Mouse (Mus musculus) embryonic facial prominence, embryonic 12.5 days (tissue): ENCODE results near the gene Hhat. TPM values are rescaled to one million over a fixed set of nuclear protein-coding genes. Genes with fewer than 3 reads are reported as not detected.

Source experiments
- ATAC-seq: fragments of 200-750 bp; cut with Nextera tagmentation; 2 replicates; pipeline ENCODE4 v1.8.0; 2017; ENCODE audit not compliant: insufficient number of reproducible peaks, insufficient read depth, low FRiP score, low TSS enrichment
- H3K27ac ChIP-seq: fragments of 300-500 bp; sonication (generic); 2 replicates; pipeline ENCODE4 v1.5.1; 2016; ENCODE audit warnings: mild to moderate bottlenecking
- H3K27me3 ChIP-seq: fragments of 300-500 bp; sonication (generic); 2 replicates; pipeline ENCODE4 v1.6.1; 2016; ENCODE audit warnings: mild to moderate bottlenecking, moderate library complexity
- H3K36me3 ChIP-seq: fragments of 300-500 bp; sonication (generic); 2 replicates; pipeline ENCODE4 v1.6.1; 2016; ENCODE audit warnings: mild to moderate bottlenecking
- H3K4me1 ChIP-seq: fragments of 300-500 bp; sonication (generic); 2 replicates; pipeline ENCODE4 v1.6.1; 2016
- H3K4me2 ChIP-seq: fragments of 300-500 bp; sonication (generic); replicated peaks from 2 replicates; pipeline ENCODE4 v1.6.1; 2016; ENCODE audit warnings: mild to moderate bottlenecking, moderate library complexity
- H3K4me3 ChIP-seq: fragments of 300-500 bp; sonication (generic); 2 replicates; pipeline ENCODE4 v1.5.1; 2016; ENCODE audit warnings: mild to moderate bottlenecking
- H3K9ac ChIP-seq: fragments of 300-500 bp; sonication (generic); 2 replicates; pipeline ENCODE4 v1.6.1; 2016; ENCODE audit warnings: mild to moderate bottlenecking, moderate library complexity
- H3K9me3 ChIP-seq: fragments of 300-500 bp; sonication (generic); 2 replicates; pipeline ENCODE4 v1.6.1; 2016; ENCODE audit warnings: mild to moderate bottlenecking, moderate library complexity
- WGBS: fragments of 180-500 bp; shearing (Covaris S2); methylation state at CpG from one replicate; pipeline ENCODE4 v1.1.7; 2016; 5-methylcytosine and 5-hydroxymethylcytosine counted together
- polyA plus RNA-seq: library from polyadenylated mRNA; unstranded; fragments of >200 nt; fragmentation: Nextera tagmentation; extraction: Ambion mirVana; gene quantifications from 2 replicates; pipeline ENCODE4 v1.2.1, GENCODE M21; 2016

Hhat gene
- polyA plus RNA-seq, 1 experiment from 2014 or later: 10.4 TPM

DNA sequence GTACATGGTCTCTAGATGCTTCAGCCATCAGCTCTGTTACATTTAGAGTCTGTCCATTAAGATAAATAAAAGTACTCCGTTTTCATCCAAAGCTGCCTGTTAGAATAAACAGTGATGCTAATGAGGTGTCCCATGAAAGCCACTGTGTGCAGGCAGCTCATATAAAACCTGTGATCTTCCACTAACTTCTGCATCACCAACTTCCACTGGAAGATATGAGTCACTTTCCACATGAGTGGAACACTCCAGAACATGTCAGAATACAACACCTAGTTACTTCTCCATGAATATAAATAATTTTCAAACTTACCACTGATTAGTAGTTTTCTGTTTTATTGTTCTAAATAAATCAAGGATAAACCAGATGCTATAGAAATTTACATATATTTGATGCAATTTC lies 234.6 kb downstream of the Hhat start:
- H3K4me2 ChIP-seq: no peak overlapping the region
- H3K27me3 ChIP-seq: no peaks in the 10 kb centered on the region
- WGBS: 50% methylated on average over 1 of the region's 1 CpGs
- H3K9ac ChIP-seq: no peak overlapping the region
- ATAC-seq: no peak
- 0 out of 2 replicates have a peak, but pooled peaks cover 4% of the 10 kb centered on the region for H3K4me1 ChIP-seq
- H3K4me3 ChIP-seq: no peak overlapping the region
- no peaks in the 10 kb centered on the region for H3K9me3 ChIP-seq
- no peaks in the 10 kb centered on the region for H3K36me3 ChIP-seq
- no peak overlapping the region for H3K27ac ChIP-seq

DNA sequence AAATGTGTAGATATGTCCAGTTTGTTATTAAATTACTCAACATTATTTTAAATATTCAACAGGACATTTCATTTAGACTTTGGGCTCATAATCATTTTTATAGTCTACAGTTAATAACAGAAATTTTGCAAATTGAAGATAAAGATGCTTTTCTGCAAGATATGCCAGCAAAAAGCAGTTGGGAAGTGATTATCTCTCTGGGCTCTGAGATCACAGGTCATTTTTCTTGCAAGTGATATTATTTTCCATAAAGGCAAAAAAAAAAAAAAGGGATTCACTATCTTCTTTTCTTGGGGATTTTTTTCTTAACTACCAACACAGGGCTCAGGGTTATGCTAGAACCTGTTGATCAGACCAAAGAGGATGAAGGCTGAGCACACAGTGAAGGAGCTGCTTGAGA lies 238.0 kb downstream of the Hhat start:
- no peak overlapping the region for H3K9ac ChIP-seq
- no peak overlapping the region for H3K4me3 ChIP-seq
- H3K27ac ChIP-seq: no peak overlapping the region
- H3K4me1 ChIP-seq: 0 out of 2 replicates have a peak, but pooled peaks cover 4% of the 10 kb centered on the region
- H3K27me3 ChIP-seq: no peaks in the 10 kb centered on the region
- ATAC-seq: no peak
- H3K9me3 ChIP-seq: no peaks in the 10 kb centered on the region
- H3K36me3 ChIP-seq: no peaks in the 10 kb centered on the region
- no peak overlapping the region for H3K4me2 ChIP-seq

- Histone ChIP-seq H3K9ac (no peak overlapping the region), H3K4me1 (0 out of 2 replicates have a peak, but pooled peaks cover 2% of the 10 kb centered on the region), H3K36me3 (no peaks in the 10 kb centered on the region), H3K4me2 (no peak overlapping the region), H3K9me3 (no peaks in the 10 kb centered on the region), H3K27ac (no peak overlapping the region), H3K27me3 (no peaks in the 10 kb centered on the region), H3K4me3 (no peak overlapping the region)
- 47% methylated on average over 2 of the region's 2 CpGs for WGBS
- no peak for ATAC-seq
Observed at GRCm38 (mm10) chr1:192532212-192532611, 238.8 kb downstream of the Hhat start.

- Histone ChIP-seq H3K36me3 (no peaks in the 10 kb centered on the region), H3K9me3 (no peaks in the 10 kb centered on the region), H3K4me2 (no peak overlapping the region), H3K4me1 (no peaks in the 10 kb centered on the region), H3K9ac (no peak overlapping the region), H3K27me3 (no peaks in the 10 kb centered on the region), H3K4me3 (no peak overlapping the region), H3K27ac (no peak overlapping the region)
- WGBS: 75% methylated on average over 2 of the region's 2 CpGs
- no peak for ATAC-seq
Observed at GRCm38 (mm10) chr1:192531490-192532146, 239.4 kb downstream of the Hhat start.

DNA sequence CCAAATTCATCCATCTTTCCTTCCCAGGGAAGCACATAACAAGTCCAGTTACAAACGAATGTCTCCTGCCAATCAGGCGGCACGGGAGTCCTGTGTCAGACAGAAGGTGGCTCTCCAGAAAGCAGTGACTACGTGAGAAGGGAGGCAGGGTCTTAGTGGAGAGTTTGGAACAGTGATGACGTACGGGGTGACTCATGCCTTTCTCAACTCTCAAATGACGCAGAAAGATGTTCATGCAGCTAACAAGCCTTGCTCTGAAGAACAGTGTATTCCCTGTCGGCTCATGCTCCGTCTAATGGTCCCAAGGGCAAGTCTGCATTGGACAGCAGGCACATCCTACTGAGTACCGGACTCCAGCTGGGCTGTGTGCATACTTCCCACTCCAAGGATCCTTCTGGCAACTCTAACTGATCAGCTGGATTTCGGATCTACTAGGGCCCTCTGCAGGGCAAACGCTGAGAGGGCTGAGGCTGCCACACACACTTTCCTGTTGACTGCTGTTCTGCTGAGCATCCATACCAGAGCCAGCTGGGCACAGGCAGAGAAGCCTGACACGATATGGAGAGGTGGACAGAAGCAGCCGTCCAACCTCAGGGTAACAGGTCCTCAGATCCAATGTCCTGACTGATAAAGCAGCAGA lies 245.2 kb downstream of the Hhat start:
- Histone ChIP-seq H3K27me3 (no peaks in the 10 kb centered on the region), H3K9me3 (no peaks in the 10 kb centered on the region), H3K27ac (no peak overlapping the region), H3K4me2 (no peak overlapping the region), H3K9ac (no peak overlapping the region), H3K4me1 (no peaks in the 10 kb centered on the region), H3K36me3 (no peaks in the 10 kb centered on the region), H3K4me3 (no peak overlapping the region)
- ATAC-seq: no peak
- WGBS: 75% methylated on average over 14 of the region's 14 CpGs

DNA sequence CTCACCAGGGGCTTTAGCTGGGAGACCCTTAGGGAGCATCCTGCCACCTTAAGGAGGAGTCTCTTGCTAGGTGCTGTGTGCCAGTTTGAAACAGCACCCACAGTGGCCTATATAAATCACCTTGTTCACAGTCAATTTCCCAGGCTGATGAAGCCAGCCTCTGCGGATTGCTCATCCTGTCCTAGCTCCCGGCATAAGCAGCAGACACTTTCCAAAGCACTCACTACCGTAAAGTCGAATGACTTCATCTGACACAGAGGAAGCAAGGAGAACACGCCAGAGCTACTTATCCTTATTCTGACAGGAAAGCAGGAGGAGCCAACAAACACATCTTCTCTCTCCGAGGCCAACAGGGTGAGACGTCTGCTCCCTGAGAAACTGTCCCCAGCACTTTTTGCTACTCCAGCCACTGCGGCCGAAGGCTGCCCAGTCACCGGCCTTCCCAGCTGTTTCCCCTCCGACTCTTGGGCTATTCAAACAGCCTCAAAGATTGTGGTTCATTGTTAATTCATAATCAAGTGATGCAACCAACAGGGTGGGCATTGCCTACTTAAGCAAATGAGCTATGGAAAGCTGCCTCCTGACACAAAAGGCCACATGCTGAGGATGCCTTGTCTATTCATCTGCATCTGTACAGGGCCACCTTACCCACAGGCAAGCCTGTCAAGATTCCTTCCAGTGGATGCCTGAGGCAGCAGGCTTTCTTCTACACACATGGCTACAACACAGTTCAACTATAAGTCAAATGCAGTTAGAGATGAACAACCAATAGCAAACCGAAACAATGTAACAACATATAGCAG lies 248.4 kb downstream of the Hhat start:
- Histone ChIP-seq H3K9me3 (no peaks in the 10 kb centered on the region), H3K9ac (no peak overlapping the region), H3K4me3 (no peak overlapping the region), H3K4me2 (no peak overlapping the region), H3K4me1 (no peaks in the 10 kb centered on the region), H3K27ac (no peak overlapping the region), H3K27me3 (no peaks in the 10 kb centered on the region), H3K36me3 (no peaks in the 10 kb centered on the region)
- ATAC-seq: no peak
- WGBS: 57% methylated on average over 12 of the region's 12 CpGs

DNA sequence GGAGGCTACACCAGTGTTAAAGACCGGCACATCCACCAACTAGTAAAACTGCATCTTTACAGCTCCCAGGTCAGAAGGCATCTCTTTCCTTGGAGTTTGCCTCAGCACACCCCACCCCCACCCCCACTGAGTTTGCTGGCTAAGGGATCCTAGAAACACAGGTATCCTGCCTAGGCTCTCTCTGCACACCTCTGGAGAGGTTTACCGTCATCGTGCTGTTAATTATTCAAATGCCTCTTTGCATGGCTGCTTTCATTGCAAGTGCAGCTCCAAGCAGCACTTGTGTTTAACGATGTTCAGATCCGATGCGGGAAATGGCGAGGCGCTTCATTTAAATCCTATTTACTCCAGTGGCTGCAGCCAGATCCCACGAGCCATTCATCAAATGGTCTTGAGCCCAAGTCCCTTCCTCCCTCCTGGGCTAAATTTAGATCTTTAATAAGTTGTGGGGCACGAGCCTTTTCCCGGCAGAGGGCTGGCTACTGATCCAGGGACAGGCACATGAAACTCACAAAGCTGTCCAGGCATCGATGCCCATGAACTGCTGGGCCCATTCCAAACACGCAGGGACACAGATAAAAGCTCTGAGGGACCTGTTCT lies 250.1 kb downstream of the Hhat start:
- Histone ChIP-seq H3K9ac (no peak overlapping the region), H3K9me3 (no peaks in the 10 kb centered on the region), H3K4me3 (no peak overlapping the region), H3K27ac (no peak overlapping the region), H3K4me1 (no peaks in the 10 kb centered on the region), H3K27me3 (no peaks in the 10 kb centered on the region), H3K36me3 (no peaks in the 10 kb centered on the region), H3K4me2 (no peak overlapping the region)
- ATAC-seq: no peak
- 46% methylated on average over 13 of the region's 13 CpGs for WGBS

DNA sequence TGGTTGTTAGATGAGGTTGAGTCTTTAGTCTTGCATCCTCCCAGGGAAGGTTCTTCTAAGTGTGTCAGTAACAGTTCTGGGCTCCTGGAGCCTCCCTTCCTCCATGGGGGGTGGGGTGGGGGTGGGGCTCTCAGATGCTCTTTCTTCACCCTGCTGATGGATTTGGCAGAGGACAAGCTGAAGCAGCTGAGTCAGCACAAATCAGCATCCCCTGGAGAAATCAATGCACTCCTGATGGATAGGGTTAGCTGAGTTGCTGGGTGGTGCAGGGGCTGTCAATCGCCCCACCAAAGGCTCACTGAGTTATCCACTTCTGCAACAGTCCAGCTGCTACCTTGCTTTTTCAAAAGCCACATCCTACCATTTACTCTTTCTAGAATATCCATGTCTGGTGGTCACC lies 251.3 kb downstream of the Hhat start:
- no peak overlapping the region for H3K4me3 ChIP-seq
- H3K36me3 ChIP-seq: no peaks in the 10 kb centered on the region
- H3K9me3 ChIP-seq: no peaks in the 10 kb centered on the region
- no peaks in the 10 kb centered on the region for H3K4me1 ChIP-seq
- no peak overlapping the region for H3K27ac ChIP-seq
- 86% methylated on average over 1 of the region's 1 CpGs for WGBS
- no peak for ATAC-seq
- H3K4me2 ChIP-seq: no peak overlapping the region
- H3K27me3 ChIP-seq: no peaks in the 10 kb centered on the region
- no peak overlapping the region for H3K9ac ChIP-seq

- H3K36me3 ChIP-seq: no peaks in the 10 kb centered on the region
- no peak overlapping the region for H3K4me3 ChIP-seq
- no peak overlapping the region for H3K4me2 ChIP-seq
- H3K9ac ChIP-seq: no peak overlapping the region
- no peak overlapping the region for H3K27ac ChIP-seq
- H3K4me1 ChIP-seq: no peaks in the 10 kb centered on the region
- no peaks in the 10 kb centered on the region for H3K9me3 ChIP-seq
- 79% methylated on average over 3 of the region's 3 CpGs for WGBS
- no peaks in the 10 kb centered on the region for H3K27me3 ChIP-seq
- ATAC-seq: no peak
Observed at GRCm38 (mm10) chr1:192515373-192515772, 255.7 kb downstream of the Hhat start.

DNA sequence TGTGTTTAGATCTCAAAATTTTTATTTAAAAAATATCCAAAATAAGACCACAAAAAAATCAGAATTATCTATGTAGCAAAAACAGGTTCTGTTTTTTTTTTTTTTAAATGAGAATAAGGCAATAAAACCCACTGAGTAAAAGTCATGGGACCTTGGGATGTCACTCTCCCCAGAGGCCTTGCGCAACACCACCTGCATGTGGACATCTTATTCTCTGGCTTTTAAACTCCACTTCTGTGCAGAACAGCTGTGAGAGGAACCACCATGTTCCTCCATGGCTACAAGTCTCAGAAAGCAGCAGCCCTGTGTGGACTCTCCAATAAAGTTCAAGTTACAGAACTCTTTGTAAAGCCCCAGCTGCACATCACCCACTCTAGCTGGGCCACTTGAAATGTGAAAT lies 258.2 kb downstream of the Hhat start:
- ATAC-seq: no peak
- Histone ChIP-seq H3K27me3 (no peaks in the 10 kb centered on the region), H3K9ac (no peak overlapping the region), H3K27ac (no peak overlapping the region), H3K9me3 (no peaks in the 10 kb centered on the region), H3K4me3 (no peak overlapping the region), H3K36me3 (no peaks in the 10 kb centered on the region), H3K4me2 (no peak overlapping the region), H3K4me1 (no peaks in the 10 kb centered on the region)
- WGBS: 92% methylated on average over 1 of the region's 1 CpGs

GRCm38 (mm10) chr1:192503651-192504050 lies 267.4 kb downstream of the Hhat start:
- Histone ChIP-seq H3K4me3 (no peak overlapping the region), H3K9me3 (no peaks in the 10 kb centered on the region), H3K4me2 (no peak overlapping the region), H3K4me1 (no peaks in the 10 kb centered on the region), H3K27ac (no peak overlapping the region), H3K27me3 (no peaks in the 10 kb centered on the region), H3K36me3 (no peaks in the 10 kb centered on the region), H3K9ac (no peak overlapping the region)
- ATAC-seq: no peak
- WGBS: 87% methylated on average over 4 of the region's 4 CpGs

GRCm38 (mm10) chr1:192502835-192503234 lies 268.2 kb downstream of the Hhat start:
- no peak for ATAC-seq
- no peak overlapping the region for H3K4me2 ChIP-seq
- H3K9ac ChIP-seq: no peak overlapping the region
- H3K9me3 ChIP-seq: no peaks in the 10 kb centered on the region
- no peaks in the 10 kb centered on the region for H3K27me3 ChIP-seq
- no peak overlapping the region for H3K4me3 ChIP-seq
- H3K27ac ChIP-seq: no peak overlapping the region
- no peaks in the 10 kb centered on the region for H3K4me1 ChIP-seq
- no peaks in the 10 kb centered on the region for H3K36me3 ChIP-seq
